Mouse (Mus musculus) MEL (cell line): ENCODE measurements around the gene Scn1b. TPM values are rescaled to one million over a fixed set of nuclear protein-coding genes. Genes with fewer than 3 reads are reported as not detected.
A peak's percentile ranks its signal among the peaks of the same experiment; 100 is the strongest.

Experiments
- DNase-seq: peaks from one replicate; pipeline ENCODE4 v3.0.0; 2011; ENCODE audit warnings: low read depth, low spot score
- H3K27ac ChIP-seq: 2 replicates; pipeline ENCODE4 v1.5.1; 2012; ENCODE audit warnings: low read depth, mild to moderate bottlenecking, control low read depth, low read length, moderate library complexity; ENCODE audit not compliant: control insufficient read depth
- H3K27me3 ChIP-seq, 2 experiments: fragments of 150-350 bp in 1 of 2; sonication (generic) in 1 of 2; 2 replicates each; pipeline ENCODE4 v1.6.1; 2012; ENCODE audit warnings: low read length in 2 of 2, mild to moderate bottlenecking in 2 of 2, improper control_type of control experiment in 1 of 2, moderate library complexity in 1 of 2; ENCODE audit not compliant: insufficient read depth in 2 of 2, control insufficient read depth in 1 of 2
- H3K36me3 ChIP-seq, 2 experiments: 2 replicates each; pipeline ENCODE4 v1.6.1; 2012 to 2014; ENCODE audit warnings: low read length in 2 of 2, improper control_type of control experiment in 1 of 2, inconsistent platforms in 1 of 2, mild to moderate bottlenecking in 1 of 2; ENCODE audit not compliant: insufficient read depth in 2 of 2, control insufficient read depth in 1 of 2
- H3K4me1 ChIP-seq, 2 experiments: fragments of 150-350 bp in 1 of 2; sonication (generic) in 1 of 2; 2 replicates each; pipeline ENCODE4 v1.6.1; 2012; ENCODE audit warnings: low read length in 2 of 2, improper control_type of control experiment in 1 of 2, mild to moderate bottlenecking in 1 of 2; ENCODE audit not compliant: insufficient read depth in 2 of 2, control insufficient read depth in 1 of 2
- H3K4me3 ChIP-seq, 2 experiments: fragments of 150-350 bp in 1 of 2; sonication (generic) in 1 of 2; 2 replicates each; pipeline ENCODE4 v1.5.1; 2012; ENCODE audit warnings: low read depth in 2 of 2, low read length in 2 of 2, mild to moderate bottlenecking in 2 of 2, moderate library complexity in 2 of 2, control low read depth in 1 of 2, improper control_type of control experiment in 1 of 2; ENCODE audit not compliant: control insufficient read depth in 1 of 2, insufficient read depth in 1 of 2
- H3K79me2 ChIP-seq: 2 replicates; pipeline ENCODE4 v1.6.1; 2012; ENCODE audit warnings: mild to moderate bottlenecking, low read length, moderate library complexity; ENCODE audit not compliant: control insufficient read depth, poor library complexity, insufficient read depth
- H3K9ac ChIP-seq: 2 replicates; pipeline ENCODE4 v1.6.1; 2012; ENCODE audit warnings: low read depth, mild to moderate bottlenecking, control low read depth, low read length, moderate library complexity; ENCODE audit not compliant: control insufficient read depth, poor library complexity, severe bottlenecking
- H3K9me3 ChIP-seq: fragments of 150-350 bp; sonication (generic); replicated peaks from 2 replicates; pipeline ENCODE4 v1.6.1; 2012; ENCODE audit warnings: mild to moderate bottlenecking, low read length, improper control_type of control experiment, moderate library complexity; ENCODE audit not compliant: insufficient read depth
- CHD1 ChIP-seq: IDR thresholded peaks from 2 replicates; pipeline ENCODE4 v1.6.1; 2012; ENCODE audit warnings: low read depth, mild to moderate bottlenecking, inconsistent platforms, low read length, improper control_type of control experiment
- CTCF ChIP-seq, 3 experiments: IDR thresholded peaks in 2 of 3; conservative IDR thresholded peaks in 1 of 3; 2 replicates each; pipeline ENCODE4 v1.5.1; 2011 to 2012; ENCODE audit warnings: low read length in 3 of 3, low read depth in 2 of 3, mild to moderate bottlenecking in 2 of 3, improper control_type of control experiment in 1 of 3, inconsistent platforms in 1 of 3, mixed read lengths in 1 of 3, moderate library complexity in 1 of 3; ENCODE audit not compliant: control insufficient read depth in 1 of 3, insufficient read depth in 1 of 3, poor library complexity in 1 of 3, severe bottlenecking in 1 of 3
- ELF1 ChIP-seq: IDR thresholded peaks from 2 replicates; pipeline ENCODE4 v1.6.1; 2014; ENCODE audit warnings: low read depth, mild to moderate bottlenecking, inconsistent platforms, low read length, improper control_type of control experiment, moderate library complexity
- EP300 ChIP-seq, 2 experiments: IDR thresholded peaks; 2 replicates each; pipeline ENCODE4 v1.6.1; 2011; ENCODE audit warnings: improper control_type of control experiment in 2 of 2, low read length in 2 of 2, low read depth in 1 of 2, mild to moderate bottlenecking in 1 of 2
- GATA1 ChIP-seq: IDR thresholded peaks from 2 replicates; pipeline ENCODE4 v1.6.1; 2011; ENCODE audit warnings: low read depth, low read length, improper control_type of control experiment
- KAT2A ChIP-seq: conservative IDR thresholded peaks from 2 replicates; pipeline ENCODE4 v1.6.1; 2012; ENCODE audit warnings: low read depth, low read length, improper control_type of control experiment, inconsistent platforms
- MAX ChIP-seq: IDR thresholded peaks from 2 replicates; pipeline ENCODE4 v1.6.1; 2011; ENCODE audit warnings: low read length, improper control_type of control experiment
- MEF2A ChIP-seq: IDR thresholded peaks from 2 replicates; pipeline ENCODE4 v1.6.1; 2014; ENCODE audit warnings: low read depth, mild to moderate bottlenecking, inconsistent platforms, low read length, improper control_type of control experiment; ENCODE audit not compliant: poor library complexity, insufficient replicate concordance, severe bottlenecking; ENCODE audit errors: extremely low read depth
- MXI1 ChIP-seq: IDR thresholded peaks from 2 replicates; pipeline ENCODE4 v1.6.1; 2011; ENCODE audit warnings: mild to moderate bottlenecking, low read depth, low read length, improper control_type of control experiment
- MYB ChIP-seq: IDR thresholded peaks from 2 replicates; pipeline ENCODE4 v1.6.1; 2011; ENCODE audit warnings: mild to moderate bottlenecking, low read depth, low read length, improper control_type of control experiment
- MYC ChIP-seq: IDR thresholded peaks from 2 replicates; pipeline ENCODE4 v1.6.1; 2011; ENCODE audit warnings: low read depth, mild to moderate bottlenecking, low read length, improper control_type of control experiment, moderate library complexity
- POLR2A ChIP-seq, 2 experiments: IDR thresholded peaks; 2 replicates each; pipeline ENCODE4 v1.6.1; 2011 to 2012; ENCODE audit warnings: low read length in 2 of 2, mild to moderate bottlenecking in 2 of 2, control low read depth in 1 of 2, improper control_type of control experiment in 1 of 2, low read depth in 1 of 2, moderate library complexity in 1 of 2; ENCODE audit not compliant: control insufficient read depth in 1 of 2, insufficient read depth in 1 of 2, poor library complexity in 1 of 2
- POLR2AphosphoS5 ChIP-seq: IDR thresholded peaks from 2 replicates; pipeline ENCODE4 v1.6.1; 2012; ENCODE audit warnings: low read depth, borderline replicate concordance, mild to moderate bottlenecking, inconsistent platforms, low read length, moderate library complexity, mixed read lengths
- RAD21 ChIP-seq: IDR thresholded peaks from 2 replicates; pipeline ENCODE4 v1.6.1; 2011; ENCODE audit warnings: mild to moderate bottlenecking, low read depth, low read length, improper control_type of control experiment
- RCOR1 ChIP-seq: IDR thresholded peaks from 2 replicates; pipeline ENCODE4 v1.6.1; 2012; ENCODE audit warnings: low read depth, mild to moderate bottlenecking, inconsistent platforms, low read length, improper control_type of control experiment
- SIN3A ChIP-seq: IDR thresholded peaks from 2 replicates; pipeline ENCODE4 v1.6.1; 2012; ENCODE audit warnings: low read length, improper control_type of control experiment, inconsistent platforms
- TAL1 ChIP-seq: IDR thresholded peaks from 2 replicates; pipeline ENCODE4 v1.6.1; 2012; ENCODE audit warnings: mild to moderate bottlenecking, inconsistent platforms, low read length, moderate library complexity, mixed read lengths
- TCF12 ChIP-seq: IDR thresholded peaks from 2 replicates; pipeline ENCODE4 v1.6.1; 2014; ENCODE audit warnings: low read depth, mild to moderate bottlenecking, inconsistent platforms, low read length, improper control_type of control experiment, moderate library complexity
- ZC3H11A ChIP-seq: IDR thresholded peaks from 2 replicates; pipeline ENCODE4 v1.6.1; 2012; ENCODE audit warnings: low read depth, mild to moderate bottlenecking, inconsistent platforms, low read length, improper control_type of control experiment
- ZMIZ1 ChIP-seq: IDR thresholded peaks from 2 replicates; pipeline ENCODE4 v1.6.1; 2012; ENCODE audit warnings: low read depth, mild to moderate bottlenecking, inconsistent platforms, low read length, improper control_type of control experiment, moderate library complexity
- polyA plus RNA-seq, 2 experiments: library from polyadenylated mRNA; stranded (reverse) in 1 of 2; unstranded in 1 of 2; fragments of >175 nt in 1 of 2; fragments of >200 nt in 1 of 2; gene quantifications; 2 replicates each; pipeline versions ENCODE4 v1.2.1 to v1.2.4; 2012; ENCODE audit warnings: low replicate concordance in 2 of 2, low read depth in 1 of 2; ENCODE audit not compliant: insufficient read length in 2 of 2, insufficient read depth in 1 of 2, missing spikeins in 1 of 2
- total RNA-seq: library from RNA; depleted of rRNA; stranded (reverse); fragments of 300-350 nt; gene quantifications from 2 replicates; pipeline ENCODE4 v1.2.3, GENCODE M21; 2012

The Scn1b gene
- total and polyA plus RNA-seq, 3 experiments = not detected

DNA sequence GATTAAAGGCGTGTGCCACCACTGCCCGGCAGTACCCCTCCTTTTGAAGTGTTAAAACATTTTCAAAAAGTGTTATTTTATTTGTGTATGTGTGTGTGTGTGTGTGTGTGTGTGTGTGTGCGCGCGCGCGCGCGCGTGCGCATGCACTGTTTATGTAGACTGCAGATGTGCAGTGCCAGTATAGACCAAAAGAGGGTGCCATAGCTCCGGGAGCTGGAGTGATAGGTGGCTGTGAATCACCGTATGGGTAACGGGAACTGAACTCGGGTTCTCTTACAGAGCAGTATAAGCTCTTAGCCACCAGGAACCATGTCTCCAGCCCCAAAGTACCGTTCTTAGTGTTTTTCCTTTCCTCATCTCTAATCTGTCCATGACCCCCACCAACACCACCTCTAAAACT lies 18.1 kb upstream of the Scn1b start:
- peak; percentile 47 for DNase-seq
- Histone ChIP-seq H3K79me2 (peaks cover 14% of the 10 kb centered on the region), H3K36me3 (peaks cover 3 to 7% of the 10 kb centered on the region in 2 experiments; a peak in 3 of 4 replicates), H3K9ac (no peak overlapping the region), H3K27ac (no peak overlapping the region), H3K4me3 (no peak overlapping the region), H3K9me3 (no peaks in the 10 kb centered on the region), H3K4me1 (peaks cover 0 to 16% of the 10 kb centered on the region in 2 experiments; a peak in 3 of 4 replicates)
- TF ChIP-seq SIN3A (no peak), RAD21 (peak; percentile 20), TAL1 (no peak), ELF1 (no peak), POLR2A (IDR thresholded peaks at IDR 0.05; ENCODE audit: control insufficient read depth in 1 of 2, insufficient read depth in 1 of 2, low read depth in 1 of 2, low read length in 2 of 2, poor library complexity in 1 of 2) (no peak), CTCF (IDR thresholded peaks at IDR 0.05 in 2 of 3, conservative IDR thresholded peaks at IDR 0.05 in 1 of 3; ENCODE audit: control insufficient read depth in 1 of 3, insufficient read depth in 1 of 3, low read depth in 2 of 3, low read length in 3 of 3, poor library complexity in 1 of 3, severe bottlenecking in 1 of 3) (peak; percentile 15 to 34 (median 30); a peak in 4 of 6 replicates), POLR2AphosphoS5 (no peak), MYC (no peak)
- TF ChIP-seq, all 39 proteins: peak for 2
- H3K27me3 ChIP-seq = no peaks in the 10 kb centered on the region

DNA sequence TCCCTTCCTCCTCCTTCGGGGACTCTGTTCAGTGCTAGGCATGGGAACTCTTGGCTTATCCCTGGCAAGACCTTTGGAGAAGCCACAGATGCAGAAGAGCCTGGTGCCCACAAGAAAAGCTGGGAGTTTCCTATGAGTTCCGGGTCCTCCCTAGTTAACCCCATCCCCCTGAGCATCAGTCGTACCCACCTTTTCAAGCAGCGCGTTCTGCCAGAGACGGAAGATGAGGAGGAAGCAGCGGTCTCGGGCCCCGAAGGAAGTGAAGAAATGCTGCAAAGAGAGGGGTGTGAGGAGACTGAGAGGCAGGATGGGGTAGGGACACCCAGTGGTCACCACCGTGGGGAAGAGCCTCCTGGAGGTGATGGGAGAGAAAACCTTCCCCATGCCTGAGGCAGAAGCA lies 14.1 kb upstream of the Scn1b start:
- Histone ChIP-seq H3K4me1 (no peaks in the 10 kb centered on the region), H3K4me3 (no peak overlapping the region), H3K9me3 (no peaks in the 10 kb centered on the region), H3K27me3 (no peaks in the 10 kb centered on the region), H3K36me3 (peaks cover 0 to 3% of the 10 kb centered on the region in 2 experiments; a peak in 2 of 4 replicates), H3K27ac (no peak overlapping the region), H3K9ac (no peak overlapping the region), H3K79me2 (no peaks in the 10 kb centered on the region)
- TF ChIP-seq RCOR1 = no peak
- no peak for TF ChIP-seq KAT2A
- no peak for TF ChIP-seq ZMIZ1
- TF ChIP-seq GATA1 = no peak
- TF ChIP-seq ELF1 = no peak
- TF ChIP-seq MEF2A = no peak
- TF ChIP-seq RAD21 = no peak
- TF ChIP-seq TCF12 = no peak
- no peak for DNase-seq

DNA sequence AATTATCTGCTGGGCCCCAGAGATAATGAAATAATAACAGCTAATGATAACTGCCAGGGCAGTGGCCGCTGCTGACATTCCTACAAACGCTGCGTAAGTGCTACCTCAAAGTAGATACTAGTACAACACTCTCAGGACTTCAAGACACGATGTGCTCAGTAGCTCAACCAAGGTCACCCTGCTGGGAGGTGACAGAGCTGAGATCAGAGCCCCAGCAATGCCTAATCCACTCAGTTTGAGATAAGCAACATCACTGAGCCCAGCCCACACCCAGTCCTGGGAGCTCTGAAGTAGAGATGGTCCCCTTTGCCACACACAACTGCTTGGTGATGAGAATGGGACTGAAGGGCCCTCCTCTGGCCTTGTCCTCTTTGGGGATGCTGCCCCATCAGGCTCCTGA lies 13.5 kb upstream of the Scn1b start:
- Histone ChIP-seq H3K9me3 (no peaks in the 10 kb centered on the region), H3K4me3 (no peak overlapping the region), H3K4me1 (no peaks in the 10 kb centered on the region), H3K79me2 (no peaks in the 10 kb centered on the region), H3K36me3 (peaks cover 0 to 3% of the 10 kb centered on the region in 2 experiments; a peak in 2 of 4 replicates), H3K9ac (no peak overlapping the region), H3K27ac (no peak overlapping the region), H3K27me3 (no peaks in the 10 kb centered on the region)
- no peak for DNase-seq
- TF ChIP-seq CHD1 (no peak), MYB (no peak), SIN3A (no peak), RCOR1 (no peak), ZC3H11A (no peak), EP300 (IDR thresholded peaks at IDR 0.05; ENCODE audit: low read depth in 1 of 2, low read length in 2 of 2) (no peak), RAD21 (no peak), MAX (no peak), MXI1 (no peak)
